Mouse (Mus musculus): ENCODE results near the gene Cabp2. TPM values are rescaled to one million over a fixed set of nuclear protein-coding genes. Genes with fewer than 3 reads are reported as not detected.

The Cabp2 gene
- polyA plus RNA-seq, 2 experiments from 2014 or later: not detected

GRCm38 (mm10) chr19:4082219-4082965 is 1.0 kb downstream of the Cabp2 start:
- ATAC-seq: no peak

GRCm38 (mm10) chr19:4083316-4083715 is 1.9 kb downstream of the Cabp2 start:
- no peak for ATAC-seq

GRCm38 (mm10) chr19:4083826-4084225 is 2.4 kb downstream of the Cabp2 start:
- ATAC-seq: no peak

GRCm38 (mm10) chr19:4084984-4085383 is 3.6 kb downstream of the Cabp2 start:
- ATAC-seq: no peak

GRCm38 (mm10) chr19:4086156-4086555 is 4.8 kb downstream of the Cabp2 start:
- ATAC-seq: no peak

- no peak for ATAC-seq
Observed at GRCm38 (mm10) chr19:4087090-4087489, 5.7 kb downstream of the Cabp2 start.

GRCm38 (mm10) chr19:4088146-4088545 is 6.8 kb downstream of the Cabp2 start:
- ATAC-seq: no peak

GRCm38 (mm10) chr19:4089128-4089527 is 7.8 kb downstream of the Cabp2 start:
- ATAC-seq: no peak

- ATAC-seq: no peak
Observed at GRCm38 (mm10) chr19:4090446-4090845, 9.1 kb downstream of the Cabp2 start.

GRCm38 (mm10) chr19:4091383-4091782 is 10.0 kb downstream of the Cabp2 start:
- no peak for ATAC-seq

- ATAC-seq: no peak
Observed at GRCm38 (mm10) chr19:4092750-4093149, 11.4 kb downstream of the Cabp2 start.

GRCm38 (mm10) chr19:4093772-4094171 is 12.4 kb downstream of the Cabp2 start:
- peak; percentile 62 for ATAC-seq

GRCm38 (mm10) chr19:4094348-4094747 is 13.0 kb downstream of the Cabp2 start:
- ATAC-seq: no peak

- no peak for ATAC-seq
Observed at GRCm38 (mm10) chr19:4094774-4095303, 13.5 kb downstream of the Cabp2 start.

- no peak for ATAC-seq
Observed at GRCm38 (mm10) chr19:4095802-4096201, 14.4 kb downstream of the Cabp2 start.

- peak; percentile 76 for ATAC-seq
Observed at GRCm38 (mm10) chr19:4096642-4097440, 15.5 kb downstream of the Cabp2 start, which contains the start of gene Cdk2ap2. TSS of gene Cdk2ap2 (plus strand) at chr19:4097182.

- ATAC-seq: peak; percentile 5
Observed at GRCm38 (mm10) chr19:4097441-4097825, 16.1 kb downstream of the Cabp2 start.

GRCm38 (mm10) chr19:4098426-4098825 is 17.0 kb downstream of the Cabp2 start:
- ATAC-seq: no peak

- ATAC-seq: peak; percentile 23
Observed at GRCm38 (mm10) chr19:4099056-4099455, 17.7 kb downstream of the Cabp2 start.

- ATAC-seq: no peak
Observed at GRCm38 (mm10) chr19:4099837-4100717, 18.7 kb downstream of the Cabp2 start, which contains the start of gene Pitpnm1. TSS of gene Pitpnm1 (plus strand) at chr19:4099998.

GRCm38 (mm10) chr19:4100718-4101261 is 19.4 kb downstream of the Cabp2 start:
- ATAC-seq: no peak

GRCm38 (mm10) chr19:4101466-4101865 is 20.1 kb downstream of the Cabp2 start:
- no peak for ATAC-seq

Measured in activated CD4-positive, CD25-positive, alpha-beta regulatory T cell, adult 4 months (primary cell).